9 mouse cellular contexts compared by ENCODE assay signal in the genomic region with DNA sequence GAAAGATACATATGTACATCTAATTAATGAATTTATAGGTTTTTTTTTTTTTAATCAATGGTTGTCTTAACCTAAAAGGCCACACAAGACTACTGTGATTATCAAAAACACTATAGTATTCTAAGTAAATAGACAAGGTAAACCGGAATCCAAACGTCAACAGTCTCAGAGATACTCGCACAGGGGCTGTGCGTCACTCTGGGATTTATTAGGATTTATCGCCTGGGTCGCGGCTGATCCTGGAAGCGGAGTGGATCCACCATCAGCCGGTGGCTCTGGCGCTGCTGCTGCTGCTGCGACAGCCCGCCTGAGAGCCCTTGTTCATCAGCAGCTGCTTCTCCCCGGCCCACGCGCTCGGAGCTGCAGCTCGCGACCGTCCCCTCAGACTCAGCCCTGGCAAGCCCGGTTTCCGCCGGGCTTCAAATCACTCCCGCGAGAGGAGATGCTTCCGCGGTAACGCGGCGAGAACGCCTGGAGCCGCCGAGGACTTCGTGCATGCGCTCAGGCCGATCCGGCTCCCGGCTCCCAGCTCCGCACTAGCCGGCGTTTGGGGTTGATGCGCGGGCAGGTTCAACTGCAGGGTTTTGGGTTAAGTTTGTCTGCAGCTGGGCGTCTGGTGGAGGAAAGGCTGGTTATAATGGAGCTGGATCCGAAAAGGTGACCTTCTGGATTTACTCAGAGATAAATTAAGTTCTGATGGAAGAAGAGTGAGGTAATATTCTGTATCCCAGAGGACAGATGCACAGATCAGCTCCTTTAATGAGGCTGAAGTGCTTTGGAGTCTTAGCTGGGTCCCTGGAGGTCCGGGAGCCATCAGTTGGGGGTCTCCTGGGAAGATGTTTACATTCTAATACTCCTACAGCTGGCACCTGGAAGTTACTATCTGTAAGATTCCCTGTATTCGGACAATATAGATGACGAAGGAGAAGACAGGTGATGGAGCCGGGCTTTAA. TPM values are rescaled to one million over a fixed set of nuclear protein-coding genes. Genes with fewer than 3 reads are reported as not detected.
A peak's percentile ranks its signal among the peaks of the same experiment; 100 is the strongest.
DNase-seq lines count a peak whose midpoint lies in the region; ATAC-seq and TF ChIP-seq lines count a peak whose summit lies in the region.
"Had no signal": no experiment of that assay in that cellular context is flagged by ENCODE, and none has a peak within 500 bp of the region (broad histone marks: within the 10 kb centered on the region; RNA-seq: fewer than 3 reads in every experiment).

No protein-coding gene starts in this region.

- in situ Hi-C loops in CH12.LX (cut with MboI; ENCODE audit: low pct_ligation_motif_present, low pct_unique_long_range_greater_than_20kb, low sequenced_read_pairs) = no loop called here

- peak overlapping the region; percentile 61 for H3K4me2 ChIP-seq in CH12.LX (ENCODE audit: insufficient read depth, low read depth, poor library complexity, severe bottlenecking)
- H3K4me2 ChIP-seq in neural tube, embryonic 14.5 days (ENCODE audit: low read depth, low read length) = peak overlapping the region; percentile 45

- peak; percentile 85 for TF ChIP-seq POLR2A in CH12.LX (IDR thresholded peaks at IDR 0.05; ENCODE audit: low read depth, low read length)

- no peaks in the 10 kb centered on the region for H3K27me3 ChIP-seq in CH12.LX (replicated peaks)
- no peaks in the 10 kb centered on the region for H3K27me3 ChIP-seq in neural tube, embryonic 14.5 days (ENCODE audit: control insufficient read depth, insufficient read depth, low read length)

- H3K27ac ChIP-seq in CH12.LX (ENCODE audit: insufficient read depth, low read depth) = no peak overlapping the region
- peak overlapping the region; percentile 88 for H3K27ac ChIP-seq in layer of hippocampus, adult 2 months
- peak overlapping the region; percentile 76 for H3K27ac ChIP-seq in neural tube, embryonic 14.5 days (ENCODE audit: low read depth, low read length)

- peaks cover 3% of the 10 kb centered on the region for H3K9me3 ChIP-seq in CH12.LX (replicated peaks; ENCODE audit: low read length)
- no peaks in the 10 kb centered on the region for H3K9me3 ChIP-seq in neural tube, embryonic 14.5 days (ENCODE audit: control insufficient read depth, low read length)

- no peaks in the 10 kb centered on the region for H3K4me1 ChIP-seq in CH12.LX (ENCODE audit: control insufficient read depth in 1 of 2, insufficient read depth in 2 of 2)
- H3K4me1 ChIP-seq in neural tube, embryonic 14.5 days (ENCODE audit: control insufficient read depth, insufficient read depth, low read length) = no peaks in the 10 kb centered on the region; the same call in 1 of the 2 replicates

- peak overlapping the region; percentile 35 for H3K9ac ChIP-seq in CH12.LX (ENCODE audit: insufficient read depth, low read depth)
- H3K9ac ChIP-seq in neural tube, embryonic 14.5 days (replicated peaks; ENCODE audit: low read depth, low read length) = peak overlapping the region; percentile 69

- TF ChIP-seq CTCF in CH12.LX (conservative IDR thresholded peaks at IDR 0.05 in 1 of 2, IDR thresholded peaks at IDR 0.05 in 1 of 2; ENCODE audit: low read depth in 2 of 2, low read length in 2 of 2) = no peak
- TF ChIP-seq CTCF in layer of hippocampus, adult 2 months (conservative IDR thresholded peaks at IDR 0.05) = no peak

- DNase-seq in CH12.LX (ENCODE audit: extremely low read depth) = peak; percentile 36
- DNase-seq in cerebellum, adult 18-20 months = peak; percentile 56 to 66
- peak; percentile 87 for DNase-seq in forelimb bud, embryonic 11.5 days (ENCODE audit: low read depth, low spot score)
- DNase-seq in heart, postnatal 4 days = peak; percentile 89
- peak; percentile 75 to 87 for DNase-seq in layer of hippocampus, adult 2 months (ENCODE audit: low spot score in 2 of 2)
- peak; percentile 78 to 86 for DNase-seq in lung, adult 18-20 months
- peak; percentile 88 for DNase-seq in telencephalon, adult 2 months (ENCODE audit: low read depth, low spot score)

- dilution Hi-C loops in CH12.LX (cut with MboI; ENCODE audit: extremely low pct_ligation_motif_present, extremely low pct_unique_long_range_greater_than_20kb, low sequenced_read_pairs) = no loop called here

- TF ChIP-seq RAD21 in CH12.LX (IDR thresholded peaks at IDR 0.05; ENCODE audit: low read depth, low read length) = no peak

- H3K4me3 ChIP-seq in CH12.LX (replicated peaks in 1 of 3; ENCODE audit: low read depth in 2 of 3, low read length in 2 of 3, poor library complexity in 1 of 3) = peak overlapping the region; percentile 32 to 45 (median 36)
- H3K4me3 ChIP-seq in layer of hippocampus, adult 2 months = peak overlapping the region; percentile 54
- H3K4me3 ChIP-seq in neural tube, embryonic 14.5 days (ENCODE audit: low read depth, low read length) = peak overlapping the region; percentile 43

- H3K79me2 ChIP-seq in CH12.LX (replicated peaks; ENCODE audit: control insufficient read depth, extremely low read depth, insufficient read depth, poor library complexity, severe bottlenecking) = no peaks in the 10 kb centered on the region

- no peak for TF ChIP-seq EP300 in CH12.LX (IDR thresholded peaks at IDR 0.05; ENCODE audit: low read length)

- WGBS in neural tube, embryonic 14.5 days = 4% methylated on average over 48 of the region's 48 CpGs

- peak; percentile 96 for ATAC-seq in neural tube, embryonic 14.5 days (ENCODE audit: low read depth)

- H3K36me3 ChIP-seq in CH12.LX (replicated peaks in 1 of 2; ENCODE audit: control insufficient read depth in 1 of 2, insufficient read depth in 1 of 2, low read length in 1 of 2) = no peaks in the 10 kb centered on the region
- H3K36me3 ChIP-seq in neural tube, embryonic 14.5 days (ENCODE audit: control insufficient read depth, insufficient read depth, low read length) = no peaks in the 10 kb centered on the region

TF ChIP-seq in CH12.LX, 34 proteins besides CTCF, POLR2A, EP300 and RAD21:
- TF ChIP-seq MYC (IDR thresholded peaks at IDR 0.05; ENCODE audit: low read depth, low read length) = 0 out of 2 replicates have a peak, but pooled peaks have one; percentile 54
- TF ChIP-seq ZMIZ1 (IDR thresholded peaks at IDR 0.05; ENCODE audit: low read depth, low read length) = peak; percentile 64; the same call in 1 of the 2 replicates
- 0 out of 2 replicates have a peak, but pooled peaks have one; percentile 34 for TF ChIP-seq TBP (conservative IDR thresholded peaks at IDR 0.05; ENCODE audit: low read depth, low read length)
- no peak for TF ChIP-seq USF1 (IDR thresholded peaks at IDR 0.05; ENCODE audit: low read depth, low read length)
- 0 out of 2 replicates have a peak, but pooled peaks have one; percentile 18 for TF ChIP-seq CHD1 (IDR thresholded peaks at IDR 0.05; ENCODE audit: low read depth, low read length)
- TF ChIP-seq MAX (IDR thresholded peaks at IDR 0.05; ENCODE audit: low read length) = peak; percentile 86
- peak; percentile 73 for TF ChIP-seq NRF1 (IDR thresholded peaks at IDR 0.05; ENCODE audit: low read depth, low read length)
- TF ChIP-seq ZKSCAN1 (IDR thresholded peaks at IDR 0.05; ENCODE audit: borderline replicate concordance, low read depth, low read length) = no peak
- TF ChIP-seq HCFC1 (IDR thresholded peaks at IDR 0.05; ENCODE audit: low read depth, low read length) = peak; percentile 56
- TF ChIP-seq SMC3 (IDR thresholded peaks at IDR 0.05; ENCODE audit: low read depth, low read length) = no peak
- 0 out of 2 replicates have a peak, but pooled peaks have one; percentile 21 for TF ChIP-seq IRF4 (IDR thresholded peaks at IDR 0.05; ENCODE audit: low read depth, low read length)
- TF ChIP-seq ELF1 (IDR thresholded peaks at IDR 0.05; ENCODE audit: low read depth, low read length) = peak; percentile 63
- TF ChIP-seq MXI1 (IDR thresholded peaks at IDR 0.05; ENCODE audit: low read depth, low read length) = peak; percentile 60; the same call in 1 of the 2 replicates
- peak; percentile 87 for TF ChIP-seq TCF12 (IDR thresholded peaks at IDR 0.05; ENCODE audit: low read depth, low read length)
- TF ChIP-seq POLR2AphosphoS2 (IDR thresholded peaks at IDR 0.05; ENCODE audit: low read depth, low read length) = peak; percentile 81; the same call in 1 of the 2 replicates
- TF ChIP-seq ZC3H11A (IDR thresholded peaks at IDR 0.05; ENCODE audit: low read depth, low read length) = no peak
- TF ChIP-seq CHD2 (IDR thresholded peaks at IDR 0.05; ENCODE audit: low read length) = peak; percentile 97
- TF ChIP-seq UBTF (IDR thresholded peaks at IDR 0.05; ENCODE audit: low read depth, low read length) = peak; percentile 81
- TF ChIP-seq BHLHE40 (IDR thresholded peaks at IDR 0.05; ENCODE audit: low read depth, low read length) = no peak
- peak; percentile 77 for TF ChIP-seq NELFE (IDR thresholded peaks at IDR 0.05; ENCODE audit: low read depth, low read length)
- no peak for TF ChIP-seq GABPA (IDR thresholded peaks at IDR 0.05; ENCODE audit: insufficient replicate concordance, low read depth, low read length)

RNA-seq across cellular contexts. Expression of a gene that starts 10.7 kb away (rescaled TPM):
- total RNA-seq in CH12.LX (2012; rRNA removed) = 1.9 and 3.3 TPM in 2 replicates
- 4.7 and 4.8 TPM in 2 replicates for total RNA-seq in CH12.LX (2014; rRNA removed)
- 8.9 and 9.9 TPM in 2 replicates for polyA plus RNA-seq in CH12.LX (2012; ENCODE audit: insufficient read length, low read depth)
- total RNA-seq in heart, postnatal 4 days (2021) = 1 to 10 TPM in 1 of 2 experiments, under 1 TPM in 1; 0.71 to 2.1 TPM
- not detected for total RNA-seq in layer of hippocampus, adult 2 months (2021)
- not detected in 2 replicates for polyA plus RNA-seq in neural tube, embryonic 14.5 days (2014; fragmentation: Nextera tagmentation; extraction: Ambion mirVana)
- total RNA-seq: MEL had no signal

RNA-seq across cellular contexts. Expression of a gene that starts 13.4 kb away (rescaled TPM):
- total RNA-seq in CH12.LX (2012; rRNA removed) = 20.5 and 20.9 TPM in 2 replicates
- total RNA-seq in CH12.LX (2014; rRNA removed) = 45.3 and 48.4 TPM in 2 replicates
- 28.1 and 28.4 TPM in 2 replicates for polyA plus RNA-seq in CH12.LX (2012; ENCODE audit: insufficient read length, low read depth)
- 10 to 100 TPM; 35.7 to 37.8 TPM for total RNA-seq in heart, postnatal 4 days (2021)
- total RNA-seq in layer of hippocampus, adult 2 months (2021) = 10 to 100 TPM; 89.3 to 97.2 TPM
- 93.8 and 96.6 TPM in 2 replicates for polyA plus RNA-seq in neural tube, embryonic 14.5 days (2014; fragmentation: Nextera tagmentation; extraction: Ambion mirVana)

Comparison
In these comparisons a context has a peak if more than half of its experiments do, and no peak if none do; other contexts are left out.
1. DNase-seq: peak in every context shown above with its lines; median percentile 89 in heart, postnatal 4 days; 88 in telencephalon, adult 2 months; 87 in forelimb bud, embryonic 11.5 days; 82 in lung, adult 18-20 months; 81 in layer of hippocampus, adult 2 months; 61 in cerebellum, adult 18-20 months; 36 in CH12.LX.